Mouse (Mus musculus) limb, embryonic 14.5 days (tissue): ENCODE measurements around the gene Zfp92. TPM values are rescaled to one million over a fixed set of nuclear protein-coding genes. Genes with fewer than 3 reads are reported as not detected.

ENCODE experiments used
- ATAC-seq: fragments of 200-750 bp; cut with Nextera tagmentation; 2 replicates; pipeline ENCODE4 v1.8.0; 2017; ENCODE audit warnings: low read depth, moderate number of reproducible peaks, moderate TSS enrichment; ENCODE audit not compliant: low FRiP score
- DNase-seq: peaks from one replicate; pipeline ENCODE4 v3.0.0-alpha.2; 2015; ENCODE audit warnings: low spot score
- H3K27ac ChIP-seq: fragments of 300-500 bp; sonication (generic); replicated peaks from 2 replicates; pipeline ENCODE4 v1.5.1; 2014; ENCODE audit warnings: low read depth, mild to moderate bottlenecking, low read length, moderate library complexity, mixed read lengths
- H3K27me3 ChIP-seq: fragments of 300-500 bp; sonication (generic); 2 replicates; pipeline ENCODE4 v1.6.1; 2014; ENCODE audit warnings: low read length, mixed read lengths; ENCODE audit not compliant: control insufficient read depth, insufficient read depth
- H3K36me3 ChIP-seq: fragments of 300-500 bp; sonication (generic); 2 replicates; pipeline ENCODE4 v1.6.1; 2014; ENCODE audit warnings: mild to moderate bottlenecking, low read length, moderate library complexity, mixed read lengths; ENCODE audit not compliant: control insufficient read depth, insufficient read depth
- H3K4me1 ChIP-seq: fragments of 300-500 bp; sonication (generic); 2 replicates; pipeline ENCODE4 v1.6.1; 2014; ENCODE audit warnings: antibody characterized with exemption, low read length, mixed read lengths; ENCODE audit not compliant: control insufficient read depth, insufficient read depth
- H3K4me2 ChIP-seq: fragments of 300-500 bp; sonication (generic); replicated peaks from 2 replicates; pipeline ENCODE4 v1.6.1; 2014; ENCODE audit warnings: low read depth, mild to moderate bottlenecking, low read length, moderate library complexity; ENCODE audit not compliant: severe bottlenecking
- H3K4me3 ChIP-seq: fragments of 300-500 bp; sonication (generic); replicated peaks from 2 replicates; pipeline ENCODE4 v1.5.1; 2014; ENCODE audit warnings: low read length
- H3K9ac ChIP-seq: fragments of 300-500 bp; sonication (generic); 2 replicates; pipeline ENCODE4 v1.6.1; 2014; ENCODE audit warnings: mild to moderate bottlenecking, low read depth, low read length, moderate library complexity; ENCODE audit not compliant: severe bottlenecking
- H3K9me3 ChIP-seq: fragments of 300-500 bp; sonication (generic); 2 replicates; pipeline ENCODE4 v1.6.1; 2016; ENCODE audit warnings: low read length; ENCODE audit not compliant: control insufficient read depth
- POLR2A ChIP-seq: fragments of 200-500 bp; IDR thresholded peaks from 2 replicates; pipeline ENCODE4 v1.8.0; 2012; ENCODE audit warnings: inconsistent platforms, mild to moderate bottlenecking, moderate library complexity, borderline replicate concordance; ENCODE audit not compliant: insufficient read depth, insufficient read length; ENCODE audit errors: extremely low read depth
- WGBS: fragments of 180-500 bp; shearing (Covaris S2); extraction: QIAGEN DNeasy Blood & Tissue Kit; methylation state at CpG from one replicate; pipeline ENCODE4 v1.1.7; 2014; 5-methylcytosine and 5-hydroxymethylcytosine counted together
- polyA plus RNA-seq, 2 experiments: library from polyadenylated mRNA; depleted of rRNA in 1 of 2; stranded (reverse) in 1 of 2; unstranded in 1 of 2; fragments of >200 nt; fragmentation: Nextera tagmentation in 1 of 2; extraction: Ambion mirVana in 1 of 2; gene quantifications; 2 replicates each; pipeline versions ENCODE4 v1.2.1 to v1.2.3; 2012 to 2014

The Zfp92 gene
- polyA plus RNA-seq (2012; rRNA removed) (0.35 and 0.49 TPM in 2 replicates), polyA plus RNA-seq (2014; fragmentation: Nextera tagmentation; extraction: Ambion mirVana) (0.12 and 0.25 TPM in 2 replicates)

- Histone ChIP-seq H3K9me3 (no peaks in the 10 kb centered on the region), H3K27me3 (no peaks in the 10 kb centered on the region), H3K36me3 (no peaks in the 10 kb centered on the region), H3K9ac (peak within 1 kb of the TSS; percentile 41; the same call in 1 of the 2 replicates), H3K27ac (no peak within 1 kb of the TSS), H3K4me3 (peak within 1 kb of the TSS; percentile 25), H3K4me1 (no peaks in the 10 kb centered on the region), H3K4me2 (peak within 1 kb of the TSS; percentile 49)
- TF ChIP-seq POLR2A, result no peak
- no peak for DNase-seq
- no peak for ATAC-seq
- whole genome bisulfite sequencing, result 20% methylated on average over 17 of the region's 20 CpGs
Measured at GRCm38 (mm10) chrX:73410880-73411517, at the start of gene Zfp92. Zfp92 (plus strand) TSS chrX:73411096.

DNA sequence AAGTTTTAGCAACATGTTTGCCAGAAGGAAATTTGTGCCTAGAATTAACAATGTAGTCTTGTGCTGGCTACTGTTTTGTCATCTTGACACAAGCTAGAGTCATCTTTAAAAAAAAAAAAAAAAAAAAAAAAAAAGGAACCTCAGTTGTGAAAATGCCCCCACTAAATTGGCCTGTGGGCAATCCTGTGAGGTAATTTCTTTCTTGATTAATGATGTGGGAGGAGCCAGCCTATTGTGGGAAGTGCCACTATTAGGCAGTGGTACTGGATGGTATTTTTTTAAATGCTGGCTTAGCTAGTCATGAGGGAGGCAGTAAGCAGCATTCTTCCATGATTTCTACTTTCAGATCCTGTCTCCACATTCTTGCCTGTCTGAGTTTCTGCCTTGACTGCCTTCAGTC lies 47.6 kb upstream of the Zfp92 start:
- TF ChIP-seq POLR2A, result no peak
- no peak overlapping the region for H3K4me3 ChIP-seq
- no peak overlapping the region for H3K9ac ChIP-seq
- peaks cover 6% of the 10 kb centered on the region; the same call in 1 of the 2 replicates for H3K36me3 ChIP-seq
- H3K9me3 ChIP-seq, result no peaks in the 10 kb centered on the region
- no peak overlapping the region for H3K27ac ChIP-seq
- no peak for DNase-seq
- no peak overlapping the region for H3K4me2 ChIP-seq
- no peaks in the 10 kb centered on the region for H3K4me1 ChIP-seq
- ATAC-seq, result no peak
- no peaks in the 10 kb centered on the region for H3K27me3 ChIP-seq

DNA sequence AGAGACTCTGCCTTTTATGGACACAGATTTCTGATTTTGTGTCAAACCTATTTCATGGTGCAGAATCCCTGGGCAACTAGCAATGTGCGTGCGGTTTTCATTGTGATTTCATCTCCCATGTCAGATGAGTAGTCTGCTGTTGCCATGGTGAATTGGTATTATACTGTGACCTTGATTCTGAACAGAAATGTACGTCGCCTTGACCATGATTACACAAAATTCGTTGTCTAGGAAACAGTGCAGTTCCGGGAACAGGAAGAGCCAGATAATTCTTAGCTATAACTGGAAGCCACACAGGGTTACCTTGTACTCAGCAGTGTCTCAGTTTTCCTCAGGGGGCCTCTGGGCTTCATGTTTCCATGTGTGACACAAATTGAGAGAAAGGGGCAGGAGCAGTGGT lies 26.5 kb upstream of the Zfp92 start:
- H3K36me3 ChIP-seq, result no peaks in the 10 kb centered on the region
- ATAC-seq (no peak), DNase-seq (no peak)
- no peaks in the 10 kb centered on the region for H3K4me1 ChIP-seq
- no peak overlapping the region for H3K27ac ChIP-seq
- no peaks in the 10 kb centered on the region for H3K27me3 ChIP-seq
- no peak overlapping the region for H3K9ac ChIP-seq
- H3K9me3 ChIP-seq, result no peaks in the 10 kb centered on the region
- H3K4me2 ChIP-seq, result no peak overlapping the region
- WGBS, result 79% methylated on average over 6 of the region's 6 CpGs
- H3K4me3 ChIP-seq, result no peak overlapping the region
- no peak for TF ChIP-seq POLR2A

- Histone ChIP-seq H3K4me3 (no peak overlapping the region), H3K9me3 (no peaks in the 10 kb centered on the region), H3K27ac (no peak overlapping the region), H3K4me2 (no peak overlapping the region), H3K4me1 (no peaks in the 10 kb centered on the region), H3K9ac (no peak overlapping the region), H3K27me3 (no peaks in the 10 kb centered on the region), H3K36me3 (no peaks in the 10 kb centered on the region)
- ATAC-seq (no peak), DNase-seq (no peak)
- no peak for TF ChIP-seq POLR2A
- 40% methylated on average over 1 of the region's 1 CpGs for WGBS
Measured at GRCm38 (mm10) chrX:73384924-73385323, 26.0 kb upstream of the Zfp92 start.

DNA sequence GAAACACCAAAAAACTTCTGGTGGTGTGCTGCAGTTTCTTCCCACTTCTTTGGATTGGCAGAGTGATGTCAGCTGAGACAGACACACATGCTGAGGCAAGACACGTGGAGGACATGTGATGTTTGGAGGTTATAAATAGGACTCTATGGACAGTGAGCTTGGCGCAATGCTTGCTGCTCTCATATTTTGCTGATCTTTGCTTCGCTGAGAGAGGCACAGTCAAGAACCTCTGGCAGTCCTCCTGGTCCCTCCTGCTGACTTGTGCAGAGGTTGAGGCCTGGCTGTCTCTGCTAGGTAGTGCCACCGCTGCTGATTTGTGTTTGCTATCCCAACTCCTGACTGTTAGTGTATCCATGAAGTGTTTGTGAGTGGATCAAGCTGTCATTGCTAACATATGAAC lies 19.4 kb upstream of the Zfp92 start:
- Histone ChIP-seq H3K27ac (no peak overlapping the region), H3K9me3 (no peaks in the 10 kb centered on the region), H3K9ac (no peak overlapping the region), H3K36me3 (no peaks in the 10 kb centered on the region), H3K4me3 (no peak overlapping the region), H3K4me2 (no peak overlapping the region), H3K27me3 (no peaks in the 10 kb centered on the region), H3K4me1 (no peaks in the 10 kb centered on the region)
- no peak for ATAC-seq
- 64% methylated on average over 4 of the region's 4 CpGs for WGBS
- TF ChIP-seq POLR2A, result no peak
- no peak for DNase-seq
